Mouse (Mus musculus) liver, adult 2 months (tissue): Measurements from ENCODE around the gene Zfp827.

Experiments
- CTCF ChIP-seq: fragments of 200-500 bp; IDR thresholded peaks from 2 replicates; pipeline ENCODE4 v1.5.1; 2011; ENCODE audit warnings: low read depth, low read length, control low read depth
- POLR2A ChIP-seq: fragments of 200-500 bp; IDR thresholded peaks from 2 replicates; pipeline ENCODE4 v1.6.1; 2011; ENCODE audit warnings: low read length, control low read depth; ENCODE audit not compliant: insufficient read depth; ENCODE audit errors: extremely low read depth

DNA sequence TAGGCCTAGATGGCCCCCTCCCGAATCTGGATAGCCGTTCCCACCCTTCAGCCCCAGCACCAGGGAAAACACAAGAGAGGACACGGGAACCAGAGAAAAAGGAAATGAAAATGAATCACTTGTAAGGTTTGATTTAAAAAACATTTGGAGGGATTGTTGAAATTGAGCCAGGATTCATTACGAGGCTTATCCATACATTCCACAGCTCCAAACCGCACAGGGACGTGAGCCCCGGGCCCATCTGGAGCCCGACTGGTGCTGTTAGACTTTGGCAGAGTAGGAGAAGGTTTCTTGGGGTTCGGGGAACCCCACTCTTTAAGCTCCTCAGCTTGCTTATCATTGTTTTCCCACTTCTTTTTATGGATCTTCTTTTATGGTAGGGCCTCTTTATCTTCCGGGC lies 76.9 kb downstream of the Zfp827 start:
- TF ChIP-seq CTCF = no peak
- no peak for TF ChIP-seq POLR2A
